Mouse (Mus musculus): ENCODE data around the gene Ifitm6.

GRCm38 (mm10) chr7:141056976-141057375 lies 39.3 kb upstream of the Ifitm6 start:
- TF ChIP-seq CTCF (conservative IDR thresholded peaks at IDR 0.05; ENCODE audit: low read length) = no peak
- no peak for TF ChIP-seq NANOG (IDR thresholded peaks at IDR 0.05; ENCODE audit: borderline replicate concordance, low read length)

All from E14TG2a.4 (cell line).